In the genomic region with DNA sequence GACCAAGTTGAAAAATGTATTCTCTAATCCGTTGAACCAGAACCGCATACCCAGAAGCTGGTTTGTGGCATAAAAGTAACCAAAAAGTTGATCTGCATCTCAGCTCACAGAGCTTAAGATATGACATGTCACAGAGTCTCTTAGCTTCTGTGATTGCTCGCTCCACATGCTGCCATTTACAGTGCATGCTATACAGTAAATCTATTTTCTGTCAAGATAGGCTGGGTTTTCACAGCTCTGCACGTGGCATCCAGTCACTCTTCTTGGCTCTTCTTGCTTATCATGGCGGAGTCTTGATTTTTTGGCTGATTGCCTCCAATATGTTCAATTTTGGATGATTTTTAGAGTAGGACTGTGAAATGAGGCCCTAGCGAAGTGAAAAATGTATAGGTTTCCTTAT, we compare ENCODE assay signal across 16 mouse cellular contexts.
DNase-seq lines count a peak whose midpoint lies in the region; ATAC-seq and TF ChIP-seq lines count a peak whose summit lies in the region.
"Had no signal": no experiment of that assay in that cellular context is flagged by ENCODE, and none has a peak within 500 bp of the region (broad histone marks: within the 10 kb centered on the region; RNA-seq: fewer than 3 reads in every experiment).

No protein-coding gene starts in this region.

- H3K9ac ChIP-seq in forebrain, embryonic 14.5 days (ENCODE audit: low read length): no peak overlapping the region
- no peak overlapping the region for H3K9ac ChIP-seq in forebrain, embryonic 11.5 days (ENCODE audit: low read length)
- H3K9ac ChIP-seq in forebrain, embryonic 16.5 days (replicated peaks; ENCODE audit: low read depth, low read length): no peak overlapping the region
- H3K9ac ChIP-seq: embryonic facial prominence, embryonic 12.5 days had no signal

- no peaks in the 10 kb centered on the region for H3K27me3 ChIP-seq in forebrain, embryonic 14.5 days (replicated peaks; ENCODE audit: control insufficient read depth, insufficient read depth, low read length)
- no peaks in the 10 kb centered on the region for H3K27me3 ChIP-seq in forebrain, embryonic 11.5 days (ENCODE audit: control insufficient read depth, insufficient read depth, low read length)
- H3K27me3 ChIP-seq in forebrain, embryonic 16.5 days (replicated peaks; ENCODE audit: control insufficient read depth, insufficient read depth, low read length): no peaks in the 10 kb centered on the region
- H3K27me3 ChIP-seq: embryonic facial prominence, embryonic 12.5 days had no signal

- no peak for TF ChIP-seq POLR2A in brain, embryonic 14.5 days (IDR thresholded peaks at IDR 0.05; ENCODE audit: borderline replicate concordance, extremely low read depth, insufficient read depth, insufficient read length, poor library complexity, severe bottlenecking)

- TF ChIP-seq CTCF in brain, embryonic 14.5 days (IDR thresholded peaks at IDR 0.05; ENCODE audit: borderline replicate concordance, extremely low read depth, insufficient read depth, insufficient read length): no peak

- peak; percentile 65 for DNase-seq in forebrain, embryonic 14.5 days (ENCODE audit: low spot score)
- DNase-seq in forebrain, embryonic 11.5 days (ENCODE audit: low spot score): no peak
- DNase-seq in brain, embryonic 14.5 days (ENCODE audit: low read depth): peak; percentile 63
- DNase-seq in lung, postnatal 4 days: no peak
- no peak for DNase-seq in spleen, postnatal 36 days (ENCODE audit: low spot score in 2 of 2)
- DNase-seq: adrenal gland, adult 2 months; adrenal gland, postnatal 10 days; adrenal gland, postnatal 25 days; cerebellum, adult 11-12 months; cerebellum, adult 2 months; cerebellum, adult 9-10 months; cerebellum, postnatal 10 days; cerebellum, postnatal 25 days had no signal

- peak; percentile 55; the same call in 1 of the 2 replicates for ATAC-seq in forebrain, embryonic 14.5 days
- no peak for ATAC-seq in forebrain, embryonic 11.5 days (replicated peaks; ENCODE audit: low FRiP score)
- peak; percentile 54; the same call in 1 of the 2 replicates for ATAC-seq in forebrain, embryonic 16.5 days

- H3K4me2 ChIP-seq in forebrain, embryonic 14.5 days (ENCODE audit: low read length): no peak overlapping the region
- no peak overlapping the region for H3K4me2 ChIP-seq in forebrain, embryonic 11.5 days (ENCODE audit: low read depth, low read length, severe bottlenecking)
- no peak overlapping the region for H3K4me2 ChIP-seq in forebrain, embryonic 16.5 days (ENCODE audit: low read length)
- H3K4me2 ChIP-seq: embryonic facial prominence, embryonic 12.5 days had no signal

- H3K4me3 ChIP-seq in forebrain, embryonic 14.5 days (ENCODE audit: low read depth, low read length): no peak overlapping the region
- no peak overlapping the region for H3K4me3 ChIP-seq in forebrain, embryonic 11.5 days (ENCODE audit: low read depth, low read length)
- no peak overlapping the region for H3K4me3 ChIP-seq in forebrain, embryonic 16.5 days (replicated peaks; ENCODE audit: low read length)
- H3K4me3 ChIP-seq: embryonic facial prominence, embryonic 10.5 days; embryonic facial prominence, embryonic 12.5 days had no signal

- no peaks in the 10 kb centered on the region for H3K9me3 ChIP-seq in forebrain, embryonic 14.5 days (replicated peaks; ENCODE audit: control insufficient read depth, low read length)
- no peaks in the 10 kb centered on the region for H3K9me3 ChIP-seq in forebrain, embryonic 11.5 days (ENCODE audit: control insufficient read depth, low read length)
- H3K9me3 ChIP-seq in forebrain, embryonic 16.5 days (ENCODE audit: control insufficient read depth, low read length): no peaks in the 10 kb centered on the region
- H3K9me3 ChIP-seq: embryonic facial prominence, embryonic 10.5 days; embryonic facial prominence, embryonic 12.5 days had no signal

- H3K27ac ChIP-seq in forebrain, embryonic 14.5 days (ENCODE audit: low read depth, low read length): no peak overlapping the region
- no peak overlapping the region for H3K27ac ChIP-seq in forebrain, embryonic 11.5 days (ENCODE audit: low read depth, low read length)
- H3K27ac ChIP-seq in forebrain, embryonic 16.5 days (ENCODE audit: low read length): no peak overlapping the region
- H3K27ac ChIP-seq: embryonic facial prominence, embryonic 10.5 days; embryonic facial prominence, embryonic 12.5 days had no signal

- no peaks in the 10 kb centered on the region for H3K36me3 ChIP-seq in forebrain, embryonic 14.5 days (ENCODE audit: control insufficient read depth, insufficient read depth, low read length)
- no peaks in the 10 kb centered on the region for H3K36me3 ChIP-seq in forebrain, embryonic 11.5 days (ENCODE audit: control insufficient read depth, insufficient read depth, low read length)
- H3K36me3 ChIP-seq in forebrain, embryonic 16.5 days (ENCODE audit: control insufficient read depth, insufficient read depth): no peaks in the 10 kb centered on the region
- H3K36me3 ChIP-seq: embryonic facial prominence, embryonic 10.5 days; embryonic facial prominence, embryonic 12.5 days had no signal

- H3K4me1 ChIP-seq in forebrain, embryonic 14.5 days (ENCODE audit: control insufficient read depth, insufficient read depth, low read length): no peaks in the 10 kb centered on the region
- H3K4me1 ChIP-seq in forebrain, embryonic 11.5 days (replicated peaks; ENCODE audit: control insufficient read depth, insufficient read depth, low read length): no peaks in the 10 kb centered on the region
- H3K4me1 ChIP-seq in forebrain, embryonic 16.5 days (replicated peaks; ENCODE audit: control insufficient read depth, insufficient read depth, low read length): no peaks in the 10 kb centered on the region
- H3K4me1 ChIP-seq: embryonic facial prominence, embryonic 10.5 days; embryonic facial prominence, embryonic 12.5 days had no signal

- 84% methylated on average over 6 of the region's 6 CpGs for WGBS in forebrain, embryonic 14.5 days
- WGBS in forebrain, embryonic 11.5 days: 87% methylated on average over 6 of the region's 6 CpGs
- 66% methylated on average over 6 of the region's 6 CpGs for WGBS in forebrain, embryonic 16.5 days

Comparison
In these comparisons a context has a peak if more than half of its experiments do, and no peak if none do; other contexts are left out.
1. DNase-seq: peak in forebrain, embryonic 14.5 days (single experiment) and brain, embryonic 14.5 days (single experiment); none in forebrain, embryonic 11.5 days (single experiment), lung, postnatal 4 days (0 of 2) and spleen, postnatal 36 days (0 of 2).